Mouse (Mus musculus): ENCODE data around the gene Bzw2. TPM values are rescaled to one million over a fixed set of nuclear protein-coding genes. Genes with fewer than 3 reads are reported as not detected.
A peak's percentile ranks its signal among the peaks of the same experiment; 100 is the strongest.
"Not testable (repeated sequence)": the region's sequence is repeated elsewhere in the genome, so short reads cannot be mapped to it uniquely, and the experiment has no call there.

Bzw2 gene
- 33.2 and 34.1 TPM in 2 replicates for polyA plus RNA-seq (2015; fragmentation: Nextera tagmentation; extraction: Ambion mirVana)

- H3K9me3 ChIP-seq (replicated peaks; ENCODE audit: control insufficient read depth, low read length): no peaks in the 10 kb centered on the region
- H3K4me2 ChIP-seq (ENCODE audit: low read depth, low read length): peak within 1 kb of the TSS; percentile 83
- peak within 1 kb of the TSS; percentile 84 for H3K4me3 ChIP-seq (ENCODE audit: low read depth, low read length)
- H3K4me1 ChIP-seq (ENCODE audit: control insufficient read depth, low read depth, low read length): peaks cover 18% of the 10 kb centered on the region
- 2% methylated on average over 26 of the region's 26 CpGs for WGBS (ENCODE audit: insufficient replicate concordance)
- H3K27ac ChIP-seq (ENCODE audit: low read length): peak within 1 kb of the TSS; percentile 87
- ATAC-seq (ENCODE audit: low read depth): 0 out of 2 replicates have a peak, but pooled peaks have one; percentile 3
- no peaks in the 10 kb centered on the region for H3K36me3 ChIP-seq (ENCODE audit: control insufficient read depth, insufficient read depth)
- H3K27me3 ChIP-seq (ENCODE audit: control insufficient read depth, insufficient read depth, low read depth, low read length): no peaks in the 10 kb centered on the region
- H3K9ac ChIP-seq (ENCODE audit: low read depth, low read length): peak within 1 kb of the TSS; percentile 68
Measured at GRCm38 (mm10) chr12:36157638-36158308, at the start of gene Bzw2. Gene Bzw2 (minus strand): TSS chr12:36158080.

DNA sequence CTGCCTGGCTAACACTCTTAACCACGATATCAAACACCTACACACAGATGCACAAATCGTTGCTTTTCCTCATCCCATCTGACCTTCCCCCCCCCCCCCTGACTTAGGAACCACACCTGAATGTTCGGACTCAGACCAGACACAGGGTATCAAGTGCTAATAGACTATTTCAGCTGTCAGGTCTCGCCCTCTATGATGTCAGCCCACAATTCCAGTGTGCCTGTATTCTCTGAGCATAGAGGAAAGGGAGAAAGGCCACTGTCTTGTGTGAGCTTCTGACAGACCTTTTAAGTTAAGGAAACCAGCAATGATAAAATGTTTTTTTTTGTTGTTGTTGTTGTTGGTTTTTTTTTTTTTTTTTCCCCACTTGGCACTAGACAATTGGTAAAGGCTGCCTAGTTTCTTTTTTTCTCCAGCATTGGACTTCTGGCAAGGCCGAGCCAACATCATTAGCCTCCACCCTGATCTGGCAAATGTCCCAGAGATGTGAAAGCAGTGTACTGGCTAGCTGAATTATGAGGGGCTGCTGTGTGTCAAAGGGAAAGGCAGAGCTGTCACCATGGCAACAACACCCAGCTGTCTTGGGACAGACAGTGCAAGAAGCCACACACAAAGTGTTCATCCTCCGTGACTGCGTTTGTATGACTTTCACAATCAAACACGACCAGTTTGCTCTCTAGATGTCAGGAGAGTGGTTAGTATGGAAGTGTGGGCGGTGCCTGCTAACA, 49.4 kb upstream of the Bzw2 start:
- Histone ChIP-seq H3K4me2 (ENCODE audit: low read depth, low read length) (no peak overlapping the region), H3K27me3 (ENCODE audit: control insufficient read depth, insufficient read depth, low read depth, low read length) (no peaks in the 10 kb centered on the region), H3K9me3 (replicated peaks; ENCODE audit: control insufficient read depth, low read length) (no peaks in the 10 kb centered on the region), H3K27ac (ENCODE audit: low read length) (no peak overlapping the region), H3K9ac (ENCODE audit: low read depth, low read length) (no peak overlapping the region), H3K4me1 (ENCODE audit: control insufficient read depth, low read depth, low read length) (no peaks in the 10 kb centered on the region), H3K36me3 (ENCODE audit: control insufficient read depth, insufficient read depth) (no peaks in the 10 kb centered on the region), H3K4me3 (ENCODE audit: low read depth, low read length) (no peak overlapping the region)
- ATAC-seq (ENCODE audit: low read depth): no peak
- WGBS (ENCODE audit: insufficient replicate concordance): 52% methylated on average over 9 of the region's 9 CpGs

DNA sequence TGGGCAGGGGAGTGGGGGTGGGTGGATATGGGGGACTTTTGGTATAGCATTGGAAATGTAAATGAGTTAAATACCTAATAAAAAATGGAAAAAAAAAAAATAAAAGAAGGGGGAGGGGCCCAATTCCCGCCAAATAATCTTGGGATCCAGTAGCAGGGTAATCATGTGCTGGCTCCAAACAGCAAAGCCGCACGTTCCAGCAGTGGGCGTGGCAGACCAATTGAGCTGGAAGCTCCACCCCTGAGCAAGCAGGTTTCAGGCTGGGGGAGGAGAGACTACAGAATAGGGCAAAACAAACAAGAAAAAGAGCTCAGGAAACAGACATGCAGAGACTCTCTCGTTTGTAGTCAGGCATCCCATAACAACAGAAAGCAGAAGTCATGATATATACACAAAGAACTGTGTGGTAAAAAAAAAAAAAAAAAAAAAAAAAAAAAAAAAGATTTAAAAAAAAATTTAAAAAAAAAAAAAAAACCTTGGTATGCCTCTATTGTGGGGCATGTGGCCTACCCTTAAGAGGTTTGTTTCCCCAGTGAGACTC, 47.8 kb upstream of the Bzw2 start:
- not testable (repeated sequence) for H3K4me1 ChIP-seq (ENCODE audit: control insufficient read depth, low read depth, low read length); H3K9ac ChIP-seq (ENCODE audit: low read depth, low read length); H3K27ac ChIP-seq (ENCODE audit: low read length); H3K9me3 ChIP-seq (replicated peaks; ENCODE audit: control insufficient read depth, low read length); H3K4me2 ChIP-seq (ENCODE audit: low read depth, low read length); H3K36me3 ChIP-seq (ENCODE audit: control insufficient read depth, insufficient read depth); ATAC-seq (ENCODE audit: low read depth); H3K27me3 ChIP-seq (ENCODE audit: control insufficient read depth, insufficient read depth, low read depth, low read length); H3K4me3 ChIP-seq (ENCODE audit: low read depth, low read length)
- 37% methylated on average over 5 of the region's 5 CpGs for WGBS (ENCODE audit: insufficient replicate concordance)

DNA sequence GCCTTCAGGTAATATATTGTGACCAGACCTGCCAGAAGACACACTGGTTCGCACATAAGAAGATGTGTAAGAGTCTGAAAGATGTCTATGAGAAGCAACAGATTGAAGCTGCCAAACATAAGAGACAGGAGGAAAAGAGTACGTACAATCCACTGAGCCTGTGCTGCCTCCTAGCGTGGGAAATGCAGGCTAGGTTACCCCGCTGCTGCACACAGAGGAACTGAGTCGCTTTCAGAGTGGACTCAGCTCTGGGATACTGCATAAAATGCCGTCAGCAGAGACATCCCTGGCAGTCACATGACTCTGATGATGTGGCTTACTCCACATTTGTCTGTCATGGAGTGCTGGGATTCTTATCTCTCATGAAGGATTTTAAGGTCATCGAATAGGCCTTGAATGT, 37.1 kb upstream of the Bzw2 start:
- Histone ChIP-seq H3K36me3 (ENCODE audit: control insufficient read depth, insufficient read depth) (peaks cover 18% of the 10 kb centered on the region), H3K9ac (ENCODE audit: low read depth, low read length) (no peak overlapping the region)

DNA sequence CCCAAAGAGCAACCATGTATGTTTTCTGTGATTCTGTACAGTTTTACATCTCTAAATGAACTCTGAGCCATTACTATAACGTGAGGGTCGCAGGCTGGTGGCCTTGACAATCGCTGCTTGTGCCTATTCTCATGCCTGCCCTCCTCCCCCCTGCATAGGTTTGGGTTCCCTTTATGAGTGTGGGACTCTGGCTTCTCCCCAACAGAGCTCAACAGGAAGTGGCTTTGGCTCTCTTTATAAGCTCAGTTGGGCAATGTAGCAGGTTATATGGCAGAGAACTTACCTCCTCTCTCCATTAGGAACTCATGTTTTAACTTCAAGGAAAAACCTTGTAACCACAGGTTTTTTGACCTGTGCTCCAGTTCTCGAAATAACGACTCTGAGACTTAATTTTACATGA, 32.5 kb upstream of the Bzw2 start:
- no peak for ATAC-seq (ENCODE audit: low read depth)
- no peak overlapping the region for H3K4me3 ChIP-seq (ENCODE audit: low read depth, low read length)
- no peak overlapping the region for H3K27ac ChIP-seq (ENCODE audit: low read length)
- no peaks in the 10 kb centered on the region for H3K4me1 ChIP-seq (ENCODE audit: control insufficient read depth, low read depth, low read length)
- no peak overlapping the region for H3K9ac ChIP-seq (ENCODE audit: low read depth, low read length)
- peaks cover 5% of the 10 kb centered on the region for H3K36me3 ChIP-seq (ENCODE audit: control insufficient read depth, insufficient read depth)
- no peaks in the 10 kb centered on the region for H3K27me3 ChIP-seq (ENCODE audit: control insufficient read depth, insufficient read depth, low read depth, low read length)
- WGBS (ENCODE audit: insufficient replicate concordance): 74% methylated on average over 5 of the region's 5 CpGs
- H3K4me2 ChIP-seq (ENCODE audit: low read depth, low read length): no peak overlapping the region
- no peaks in the 10 kb centered on the region for H3K9me3 ChIP-seq (replicated peaks; ENCODE audit: control insufficient read depth, low read length)

More for the DNA sequence above, 37.1 kb upstream of the Bzw2 start:
- WGBS (ENCODE audit: insufficient replicate concordance): 71% methylated on average over 7 of the region's 7 CpGs
- no peak overlapping the region for H3K4me2 ChIP-seq (ENCODE audit: low read depth, low read length)
- no peaks in the 10 kb centered on the region for H3K9me3 ChIP-seq (replicated peaks; ENCODE audit: control insufficient read depth, low read length)
- H3K27me3 ChIP-seq (ENCODE audit: control insufficient read depth, insufficient read depth, low read depth, low read length): no peaks in the 10 kb centered on the region
- no peaks in the 10 kb centered on the region for H3K4me1 ChIP-seq (ENCODE audit: control insufficient read depth, low read depth, low read length)
- no peak overlapping the region for H3K4me3 ChIP-seq (ENCODE audit: low read depth, low read length)
- H3K27ac ChIP-seq (ENCODE audit: low read length): no peak overlapping the region
- ATAC-seq (ENCODE audit: low read depth): no peak

GRCm38 (mm10) chr12:36189610-36190009, 31.7 kb upstream of the Bzw2 start:
- H3K4me2 ChIP-seq (ENCODE audit: low read depth, low read length): no peak overlapping the region
- no peaks in the 10 kb centered on the region for H3K4me1 ChIP-seq (ENCODE audit: control insufficient read depth, low read depth, low read length)
- no peak overlapping the region for H3K4me3 ChIP-seq (ENCODE audit: low read depth, low read length)
- no peak overlapping the region for H3K27ac ChIP-seq (ENCODE audit: low read length)
- 74% methylated on average over 3 of the region's 3 CpGs for WGBS (ENCODE audit: insufficient replicate concordance)
- ATAC-seq (ENCODE audit: low read depth): no peak
- no peaks in the 10 kb centered on the region for H3K9me3 ChIP-seq (replicated peaks; ENCODE audit: control insufficient read depth, low read length)
- H3K9ac ChIP-seq (ENCODE audit: low read depth, low read length): no peak overlapping the region
- H3K27me3 ChIP-seq (ENCODE audit: control insufficient read depth, insufficient read depth, low read depth, low read length): no peaks in the 10 kb centered on the region
- peaks cover 4% of the 10 kb centered on the region for H3K36me3 ChIP-seq (ENCODE audit: control insufficient read depth, insufficient read depth)

GRCm38 (mm10) chr12:36187081-36187480, 29.2 kb upstream of the Bzw2 start:
- H3K27ac ChIP-seq (ENCODE audit: low read length): no peak overlapping the region
- ATAC-seq (ENCODE audit: low read depth): peak; percentile 30; the same call in 1 of the 2 replicates
- H3K9me3 ChIP-seq (replicated peaks; ENCODE audit: control insufficient read depth, low read length): no peaks in the 10 kb centered on the region
- no peak overlapping the region for H3K9ac ChIP-seq (ENCODE audit: low read depth, low read length)
- 61% methylated on average over 6 of the region's 6 CpGs for WGBS (ENCODE audit: insufficient replicate concordance)
- peaks cover 4% of the 10 kb centered on the region for H3K36me3 ChIP-seq (ENCODE audit: control insufficient read depth, insufficient read depth)
- H3K27me3 ChIP-seq (ENCODE audit: control insufficient read depth, insufficient read depth, low read depth, low read length): no peaks in the 10 kb centered on the region
- H3K4me2 ChIP-seq (ENCODE audit: low read depth, low read length): no peak overlapping the region
- no peak overlapping the region for H3K4me3 ChIP-seq (ENCODE audit: low read depth, low read length)
- H3K4me1 ChIP-seq (ENCODE audit: control insufficient read depth, low read depth, low read length): no peaks in the 10 kb centered on the region

- no peaks in the 10 kb centered on the region for H3K9me3 ChIP-seq (replicated peaks; ENCODE audit: control insufficient read depth, low read length)
- WGBS (ENCODE audit: insufficient replicate concordance): 73% methylated on average over 6 of the region's 6 CpGs
- ATAC-seq (ENCODE audit: low read depth): peak; percentile 37; the same call in 1 of the 2 replicates
- no peak overlapping the region for H3K9ac ChIP-seq (ENCODE audit: low read depth, low read length)
- H3K4me2 ChIP-seq (ENCODE audit: low read depth, low read length): no peak overlapping the region
- no peaks in the 10 kb centered on the region; the same call in 1 of the 2 replicates for H3K36me3 ChIP-seq (ENCODE audit: control insufficient read depth, insufficient read depth)
- H3K27me3 ChIP-seq (ENCODE audit: control insufficient read depth, insufficient read depth, low read depth, low read length): no peaks in the 10 kb centered on the region
- no peaks in the 10 kb centered on the region for H3K4me1 ChIP-seq (ENCODE audit: control insufficient read depth, low read depth, low read length)
- no peak overlapping the region for H3K27ac ChIP-seq (ENCODE audit: low read length)
- H3K4me3 ChIP-seq (ENCODE audit: low read depth, low read length): no peak overlapping the region
Measured at GRCm38 (mm10) chr12:36182570-36182969, 24.7 kb upstream of the Bzw2 start.

- Histone ChIP-seq H3K4me1 (ENCODE audit: control insufficient read depth, low read depth, low read length) (no peaks in the 10 kb centered on the region), H3K27ac (ENCODE audit: low read length) (no peak overlapping the region), H3K9ac (ENCODE audit: low read depth, low read length) (no peak overlapping the region), H3K4me3 (ENCODE audit: low read depth, low read length) (no peak overlapping the region), H3K9me3 (replicated peaks; ENCODE audit: control insufficient read depth, low read length) (no peaks in the 10 kb centered on the region), H3K36me3 (ENCODE audit: control insufficient read depth, insufficient read depth) (no peaks in the 10 kb centered on the region), H3K27me3 (ENCODE audit: control insufficient read depth, insufficient read depth, low read depth, low read length) (no peaks in the 10 kb centered on the region), H3K4me2 (ENCODE audit: low read depth, low read length) (no peak overlapping the region)
- no peak for ATAC-seq (ENCODE audit: low read depth)
- WGBS (ENCODE audit: insufficient replicate concordance): 82% methylated on average over 5 of the region's 5 CpGs
Measured at GRCm38 (mm10) chr12:36177227-36177626, 19.3 kb upstream of the Bzw2 start.

All from liver, embryonic 16.5 days (tissue).